Mouse (Mus musculus) thymus, adult 2 months (tissue): ENCODE results near the gene Lax1. TPM values are rescaled to one million over a fixed set of nuclear protein-coding genes. Genes with fewer than 3 reads are reported as not detected.

ENCODE experiments used
- DNase-seq: peaks from one replicate; pipeline ENCODE4 v3.0.0; 2021
- H3K27ac ChIP-seq: fragments of 200-500 bp; 2 replicates; pipeline ENCODE4 v1.5.1; 2012; ENCODE audit warnings: low read length, control low read depth; ENCODE audit not compliant: control insufficient read depth, insufficient read depth
- H3K27me3 ChIP-seq: fragments of 200-500 bp; 2 replicates; pipeline ENCODE4 v1.6.1; 2012; ENCODE audit warnings: mild to moderate bottlenecking, low read length, moderate library complexity, mixed read lengths; ENCODE audit not compliant: control insufficient read depth, insufficient read depth
- H3K36me3 ChIP-seq: fragments of 200-500 bp; 2 replicates; pipeline ENCODE4 v1.6.1; 2012; ENCODE audit warnings: mild to moderate bottlenecking, low read length, moderate library complexity; ENCODE audit not compliant: control insufficient read depth, insufficient read depth
- H3K4me1 ChIP-seq: fragments of 200-500 bp; replicated peaks from 2 replicates; pipeline ENCODE4 v1.6.1; 2012; ENCODE audit warnings: low read length; ENCODE audit not compliant: control insufficient read depth, insufficient read depth
- H3K4me3 ChIP-seq: fragments of 200-500 bp; 2 replicates; pipeline ENCODE4 v1.5.1; 2012; ENCODE audit warnings: mild to moderate bottlenecking, low read length, control low read depth, moderate library complexity; ENCODE audit not compliant: control insufficient read depth, insufficient read depth
- CTCF ChIP-seq: fragments of 200-500 bp; IDR thresholded peaks from 2 replicates; pipeline ENCODE4 v1.5.1; 2012; ENCODE audit warnings: mild to moderate bottlenecking, control low read depth, low read length, moderate library complexity, borderline replicate concordance; ENCODE audit not compliant: control insufficient read depth, poor library complexity, insufficient read depth; ENCODE audit errors: extremely low read depth
- POLR2A ChIP-seq: fragments of 200-500 bp; IDR thresholded peaks from 2 replicates; pipeline ENCODE4 v1.6.1; 2012; ENCODE audit warnings: mild to moderate bottlenecking, low read length, control low read depth, moderate library complexity; ENCODE audit not compliant: control insufficient read depth, poor library complexity, insufficient read depth; ENCODE audit errors: extremely low read depth
- WGBS: fragments of 180-500 bp; shearing (Covaris S2); methylation state at CpG from one replicate; pipeline ENCODE4 v1.1.7; 2018; 5-methylcytosine and 5-hydroxymethylcytosine counted together
- polyA plus RNA-seq: library from polyadenylated mRNA; depleted of rRNA; stranded (reverse); fragments of >200 nt; gene quantifications from 2 replicates; pipeline ENCODE4 v1.2.3, GENCODE M21; 2012

The Lax1 gene
- polyA plus RNA-seq, 1 experiment: 21.9 TPM

DNA sequence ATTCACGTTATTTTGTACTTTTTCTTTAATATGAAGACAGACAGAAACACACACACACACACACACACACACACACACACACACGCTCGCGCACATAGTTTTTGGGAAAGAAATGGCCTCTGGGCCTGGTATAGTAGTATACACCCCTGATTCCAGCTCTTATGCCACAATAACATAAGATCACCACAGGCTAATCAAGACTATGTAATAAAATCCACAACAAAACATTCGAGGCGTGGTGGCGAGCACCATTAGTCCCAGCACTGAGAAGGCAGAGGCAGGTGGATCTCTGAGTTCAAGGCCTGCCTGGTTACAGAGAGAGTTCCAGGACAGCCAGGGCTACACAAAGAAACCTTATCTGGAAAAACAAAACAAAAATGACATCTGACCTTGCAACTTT lies 27.0 kb downstream of the Lax1 start:
- H3K27me3 ChIP-seq: no peaks in the 10 kb centered on the region
- 99% methylated on average over 7 of the region's 7 CpGs for WGBS
- H3K4me1 ChIP-seq: 0 out of 2 replicates have a peak, but pooled peaks cover 3% of the 10 kb centered on the region

DNA sequence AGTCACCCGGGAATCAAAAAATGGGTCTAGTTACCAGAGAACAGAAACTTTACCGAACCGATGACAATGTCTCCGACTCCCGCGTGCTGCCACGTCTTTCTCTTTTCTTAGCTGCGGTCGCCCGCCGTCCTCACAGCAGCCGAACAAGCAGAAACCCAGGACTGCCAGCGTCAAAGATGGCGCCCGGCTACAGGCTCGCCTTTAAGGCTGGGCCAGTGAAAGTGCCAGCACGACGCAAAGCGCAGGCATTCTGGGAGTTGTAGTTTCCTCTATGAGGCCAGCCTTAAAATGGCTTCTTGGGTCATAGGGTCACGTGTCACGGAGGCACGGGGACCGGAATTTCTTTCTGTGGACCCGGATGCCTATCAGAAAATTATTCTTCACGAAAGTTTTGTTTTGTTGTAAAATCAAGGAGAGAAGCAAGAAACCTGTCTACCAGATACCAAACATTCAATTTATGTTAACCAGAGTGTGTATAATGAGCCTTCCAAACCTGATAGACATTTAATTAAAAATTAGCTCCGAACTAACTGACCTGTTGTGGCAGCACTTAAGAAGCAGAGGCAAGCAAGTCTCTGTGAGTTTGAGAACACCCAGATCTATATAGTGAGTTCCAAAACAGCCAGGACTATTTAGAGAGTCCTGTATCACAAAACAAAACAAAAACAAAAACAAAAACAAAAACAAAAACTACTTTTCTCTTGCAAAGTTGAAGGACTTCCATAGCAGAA lies 28.5 kb downstream of the Lax1 start, which contains the start of gene Gm38394:
Gene Gm38394 (minus strand): TSS at position 116 of the 731 bp plus-strand sequence.
- Histone ChIP-seq H3K4me3 (peak within 1 kb of the TSS; percentile 62), H3K27ac (peak within 1 kb of the TSS; percentile 41), H3K4me1 (0 out of 2 replicates have a peak, but pooled peaks cover 3% of the 10 kb centered on the region), H3K27me3 (no peaks in the 10 kb centered on the region), H3K36me3 (peaks cover 13% of the 10 kb centered on the region; the same call in 1 of the 2 replicates)
- 2% methylated on average over 26 of the region's 26 CpGs for WGBS
- peak; percentile 90 for DNase-seq
- TF ChIP-seq CTCF: peak; percentile 54; the same call in 1 of the 2 replicates
- peak; percentile 66 for TF ChIP-seq POLR2A

More for the DNA sequence above, 27.0 kb downstream of the Lax1 start:
- no peak overlapping the region for H3K27ac ChIP-seq
- TF ChIP-seq POLR2A (no peak), CTCF (no peak)
- peaks cover 3% of the 10 kb centered on the region; the same call in 1 of the 2 replicates for H3K36me3 ChIP-seq
- DNase-seq: no peak
- H3K4me3 ChIP-seq: no peak overlapping the region

DNA sequence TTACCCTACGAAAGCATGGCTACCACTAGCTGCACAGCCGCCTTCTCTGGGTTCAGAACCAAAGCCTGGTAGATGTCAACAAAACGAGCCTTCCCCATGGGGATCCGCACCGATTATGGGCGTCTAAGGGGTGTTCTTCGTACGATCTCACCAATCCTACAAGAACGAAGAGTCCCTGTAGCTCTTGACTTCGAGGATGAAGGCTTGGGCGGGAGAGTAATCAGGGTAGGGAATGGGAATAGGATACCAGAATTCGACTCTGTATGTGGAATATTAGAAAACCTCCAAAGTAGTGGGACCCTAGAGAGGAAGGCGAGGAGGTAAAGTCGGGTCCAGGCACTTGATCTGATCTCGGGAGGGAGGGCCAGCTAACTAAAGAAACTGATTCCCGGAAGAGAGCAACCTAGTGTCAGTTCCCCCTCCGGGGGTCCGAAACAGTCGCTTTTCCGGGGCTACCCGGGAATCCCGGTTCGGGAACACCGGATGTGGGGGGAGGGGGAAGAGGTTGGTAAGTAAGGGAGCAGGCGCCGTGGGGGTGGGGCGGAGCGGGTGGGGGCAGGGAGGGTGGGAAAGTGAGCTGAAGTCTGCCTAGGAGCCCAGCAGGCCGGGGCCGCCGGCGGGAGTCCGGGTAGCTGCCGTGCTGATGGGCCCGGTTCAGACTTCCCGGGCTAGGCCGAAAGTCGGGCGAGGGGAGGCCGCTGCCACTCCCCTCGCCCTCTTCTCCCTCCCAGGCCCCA lies 29.3 kb downstream of the Lax1 start, which contains the start of gene Zbed6:
Gene Zbed6 (minus strand): TSS at position 420 of the 737 bp plus-strand sequence.
- Histone ChIP-seq H3K27ac (peak within 1 kb of the TSS; percentile 41), H3K4me3 (peak within 1 kb of the TSS; percentile 62), H3K36me3 (peaks cover 13% of the 10 kb centered on the region; the same call in 1 of the 2 replicates), H3K27me3 (no peaks in the 10 kb centered on the region), H3K4me1 (0 out of 2 replicates have a peak, but pooled peaks cover 3% of the 10 kb centered on the region)
- DNase-seq: peak; percentile 66
- no peak for TF ChIP-seq POLR2A
- TF ChIP-seq CTCF: no peak
- WGBS: 1% methylated on average over 41 of the region's 41 CpGs

DNA sequence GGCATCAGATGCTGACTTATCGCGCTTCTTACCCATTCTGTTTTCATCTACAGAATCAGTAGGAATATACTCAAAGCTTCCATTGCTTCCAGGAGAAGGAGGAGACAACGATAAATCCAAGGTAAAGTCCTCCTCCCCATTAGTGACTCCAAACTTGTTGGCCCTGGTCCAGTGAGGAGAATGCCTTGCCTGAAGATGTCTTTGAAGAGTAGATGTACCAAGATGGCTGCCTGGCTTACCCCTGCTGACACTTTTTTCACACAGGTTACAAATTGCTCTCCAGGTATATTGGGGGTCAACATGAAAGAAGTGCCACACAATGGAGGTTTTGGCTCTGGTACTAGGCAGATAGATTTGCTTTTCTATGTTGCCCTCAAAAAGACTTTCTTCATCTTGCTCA lies 31.0 kb downstream of the Lax1 start:
- Histone ChIP-seq H3K4me1 (0 out of 2 replicates have a peak, but pooled peaks cover 3% of the 10 kb centered on the region), H3K36me3 (peaks cover 14% of the 10 kb centered on the region; the same call in 1 of the 2 replicates), H3K4me3 (no peak overlapping the region), H3K27ac (no peak overlapping the region), H3K27me3 (no peaks in the 10 kb centered on the region)
- 95% methylated on average over 3 of the region's 3 CpGs for WGBS
- no peak for DNase-seq
- TF ChIP-seq CTCF (no peak), POLR2A (no peak)

DNA sequence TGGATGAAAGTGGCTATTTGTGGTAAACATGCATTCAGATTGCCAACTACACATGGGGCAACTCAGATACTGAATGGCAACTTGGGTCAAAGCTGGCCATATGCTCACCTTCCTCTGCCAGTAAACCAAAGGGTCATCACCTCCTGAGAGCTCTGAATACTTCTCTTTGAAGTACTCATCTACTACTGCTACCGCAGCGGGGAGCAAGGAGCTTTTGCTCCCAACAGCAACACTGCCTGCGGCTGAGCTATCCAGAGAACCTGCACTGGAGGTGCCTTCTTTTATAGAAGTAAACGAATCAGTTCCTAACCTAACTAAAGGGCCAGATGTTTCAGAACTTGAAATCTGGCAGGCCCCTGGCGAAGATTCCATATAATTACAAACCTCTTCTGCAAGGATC lies 33.1 kb downstream of the Lax1 start:
- Histone ChIP-seq H3K4me3 (no peak overlapping the region), H3K4me1 (0 out of 2 replicates have a peak, but pooled peaks cover 3% of the 10 kb centered on the region), H3K27ac (no peak overlapping the region), H3K36me3 (peaks cover 18% of the 10 kb centered on the region; the same call in 1 of the 2 replicates), H3K27me3 (no peaks in the 10 kb centered on the region)
- TF ChIP-seq CTCF (no peak), POLR2A (no peak)
- 94% methylated on average over 5 of the region's 5 CpGs for WGBS
- no peak for DNase-seq

DNA sequence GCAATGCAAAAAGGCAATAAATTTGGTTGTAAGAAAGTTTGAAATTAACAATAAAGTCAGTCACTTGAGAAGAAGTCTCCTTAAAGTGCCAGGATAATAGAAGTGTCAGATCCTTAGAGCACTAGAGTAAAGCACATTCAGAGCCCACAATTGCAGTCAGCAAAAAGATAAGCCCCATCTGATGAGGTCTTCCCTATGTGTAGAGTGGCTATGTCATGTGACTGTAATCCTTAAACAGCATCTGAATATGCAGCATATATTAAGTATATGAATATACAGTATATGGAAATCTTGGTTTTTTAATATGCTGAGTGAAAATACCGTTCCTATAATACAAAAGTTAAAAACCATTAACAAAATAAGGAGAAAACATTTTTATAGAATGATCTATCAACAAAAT lies 36.9 kb downstream of the Lax1 start:
- H3K27ac ChIP-seq: no peak overlapping the region
- no peaks in the 10 kb centered on the region for H3K4me1 ChIP-seq
- H3K27me3 ChIP-seq: no peaks in the 10 kb centered on the region
- no peak for TF ChIP-seq POLR2A
- H3K36me3 ChIP-seq: peaks cover 15% of the 10 kb centered on the region; the same call in 1 of the 2 replicates
- DNase-seq: no peak
- no peak overlapping the region for H3K4me3 ChIP-seq
- WGBS: 100% methylated on average over 1 of the region's 1 CpGs
